Mouse (Mus musculus): ENCODE data around the gene Zfp750. TPM values are rescaled to one million over a fixed set of nuclear protein-coding genes. Genes with fewer than 3 reads are reported as not detected.

The Zfp750 gene
- 1.5 and 2.2 TPM in 2 replicates for total RNA-seq (2012; rRNA removed)

DNA sequence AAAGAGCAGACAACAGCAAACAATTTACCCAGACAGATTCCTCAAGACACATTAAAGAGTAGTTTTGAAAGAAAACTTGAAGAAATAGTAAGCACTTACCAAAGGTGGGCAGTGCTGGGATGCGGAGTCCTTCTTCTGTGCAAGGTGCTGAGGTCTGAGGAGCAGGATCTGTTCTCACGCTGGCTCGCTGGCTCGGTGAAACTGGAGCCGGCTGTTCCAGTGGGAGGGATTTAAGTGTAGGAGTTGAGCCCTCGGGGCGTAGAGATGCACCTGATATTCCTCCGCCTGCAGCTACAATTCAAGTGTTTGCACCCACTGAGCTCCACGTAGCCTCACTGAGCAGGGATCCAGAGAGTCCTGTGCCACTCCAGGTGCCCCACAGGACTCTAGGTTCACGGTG, at the start of gene Zfp750:
Gene Zfp750 (minus strand): TSS at position 203 of the 400 bp plus-strand sequence.
- H3K27ac ChIP-seq (ENCODE audit: insufficient read depth, low read depth, low read length, poor library complexity, severe bottlenecking) = peak within 1 kb of the TSS; percentile 78
- in situ Hi-C loops (cut with MboI; ENCODE audit: low sequenced_read_pairs in 2 of 2, unreplicated experiment in 2 of 2) = no loop called here

DNA sequence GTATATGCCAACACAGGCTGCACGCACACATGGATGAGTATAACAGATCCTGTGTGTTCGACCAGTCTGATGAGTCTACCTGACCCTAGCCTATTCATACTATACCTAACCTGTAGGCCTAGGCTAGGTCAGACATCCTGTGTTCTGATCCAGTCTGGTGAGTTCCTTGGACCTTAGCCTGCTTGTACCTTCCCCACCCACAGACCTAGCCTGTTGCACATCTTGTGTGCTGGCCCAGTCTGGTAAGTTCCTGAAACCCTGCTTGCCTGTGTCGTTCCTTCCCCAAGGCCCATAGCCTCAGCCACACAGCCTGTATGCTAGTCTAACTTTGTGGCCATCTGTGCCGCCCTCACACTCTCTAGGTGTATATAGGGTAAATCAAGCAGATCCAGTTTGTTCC, 45.1 kb upstream of the Zfp750 start:
- no peaks in the 10 kb centered on the region for H3K36me3 ChIP-seq (ENCODE audit: control insufficient read depth, insufficient read depth, low read length, poor library complexity, severe bottlenecking)
- DNase-seq (ENCODE audit: low read depth, low spot score) = no peak
- H3K4me3 ChIP-seq (ENCODE audit: insufficient read depth in 1 of 2, low read depth in 1 of 2, low read length in 2 of 2, poor library complexity in 1 of 2, severe bottlenecking in 1 of 2) = no peak overlapping the region
- in situ Hi-C loops (cut with MboI; ENCODE audit: low sequenced_read_pairs in 2 of 2, unreplicated experiment in 2 of 2) = no loop called here
- H3K9ac ChIP-seq (ENCODE audit: insufficient read depth, low read depth, low read length, poor library complexity, severe bottlenecking) = no peak overlapping the region
- TF ChIP-seq ZNF384 (IDR thresholded peaks at IDR 0.05; ENCODE audit: low read depth, low read length) (no peak), CHD2 (IDR thresholded peaks at IDR 0.05; ENCODE audit: low read depth, low read length) (no peak), ZC3H11A (IDR thresholded peaks at IDR 0.05; ENCODE audit: borderline replicate concordance, low read depth, low read length) (no peak), MAFK (IDR thresholded peaks at IDR 0.05; ENCODE audit: insufficient read depth, low read depth, low read length) (no peak), HCFC1 (IDR thresholded peaks at IDR 0.05; ENCODE audit: borderline replicate concordance, insufficient read depth, low read length) (no peak)
- H3K4me1 ChIP-seq (ENCODE audit: control insufficient read depth in 2 of 2, insufficient read depth in 2 of 2, low read length in 2 of 2, poor library complexity in 1 of 2) = no peaks in the 10 kb centered on the region
- no peak overlapping the region for H3K27ac ChIP-seq (ENCODE audit: insufficient read depth, low read depth, low read length, poor library complexity, severe bottlenecking)
- H3K9me3 ChIP-seq (ENCODE audit: control insufficient read depth, insufficient read depth, low read depth, low read length) = no peaks in the 10 kb centered on the region

More for the DNA sequence above, at the start of gene Zfp750:
- no peak for TF ChIP-seq ZNF384 (IDR thresholded peaks at IDR 0.05; ENCODE audit: low read depth, low read length)
- no peak for TF ChIP-seq MAFK (IDR thresholded peaks at IDR 0.05; ENCODE audit: insufficient read depth, low read depth, low read length)
- TF ChIP-seq HCFC1 (IDR thresholded peaks at IDR 0.05; ENCODE audit: borderline replicate concordance, insufficient read depth, low read length) = no peak
- no peak for TF ChIP-seq CHD2 (IDR thresholded peaks at IDR 0.05; ENCODE audit: low read depth, low read length)
- no peak for TF ChIP-seq ZC3H11A (IDR thresholded peaks at IDR 0.05; ENCODE audit: borderline replicate concordance, low read depth, low read length)
- H3K36me3 ChIP-seq (ENCODE audit: control insufficient read depth, insufficient read depth, low read length, poor library complexity, severe bottlenecking) = peaks cover 1% of the 10 kb centered on the region; the same call in 1 of the 2 replicates
- H3K4me1 ChIP-seq (ENCODE audit: control insufficient read depth in 2 of 2, insufficient read depth in 2 of 2, low read length in 2 of 2, poor library complexity in 1 of 2) = peaks cover 8 to 18% of the 10 kb centered on the region in 2 experiments; a peak in 2 of 4 replicates
- H3K9ac ChIP-seq (ENCODE audit: insufficient read depth, low read depth, low read length, poor library complexity, severe bottlenecking) = peak within 1 kb of the TSS; percentile 47
- peak; percentile 63 for DNase-seq (ENCODE audit: low read depth, low spot score)
- H3K9me3 ChIP-seq (ENCODE audit: control insufficient read depth, insufficient read depth, low read depth, low read length) = no peaks in the 10 kb centered on the region
- peak within 1 kb of the TSS; percentile 43 to 58 for H3K4me3 ChIP-seq (ENCODE audit: insufficient read depth in 1 of 2, low read depth in 1 of 2, low read length in 2 of 2, poor library complexity in 1 of 2, severe bottlenecking in 1 of 2)

DNA sequence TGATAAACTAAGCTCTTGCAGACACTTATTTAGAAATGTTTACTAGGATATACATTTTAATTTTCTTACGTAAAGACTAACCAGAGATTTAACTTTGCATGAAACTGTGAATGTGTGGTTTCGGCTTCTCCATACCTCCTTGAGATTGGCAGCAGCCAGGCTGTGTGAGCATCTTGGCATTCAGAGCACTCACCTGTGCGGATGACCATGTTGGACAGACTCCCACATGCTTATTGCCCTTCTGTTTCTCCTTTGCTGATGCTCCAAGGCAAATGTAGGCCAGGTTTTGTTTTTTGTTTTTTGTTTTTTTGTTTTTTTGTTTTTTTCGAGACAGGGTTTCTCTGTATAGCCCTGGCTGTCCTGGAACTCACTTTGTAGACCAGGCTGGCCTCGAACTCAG, 44.2 kb upstream of the Zfp750 start:
- in situ Hi-C loops (cut with MboI; ENCODE audit: low sequenced_read_pairs in 2 of 2, unreplicated experiment in 2 of 2) = no loop called here
- Histone ChIP-seq H3K4me1 (ENCODE audit: control insufficient read depth in 2 of 2, insufficient read depth in 2 of 2, low read length in 2 of 2, poor library complexity in 1 of 2) (no peaks in the 10 kb centered on the region), H3K27ac (ENCODE audit: insufficient read depth, low read depth, low read length, poor library complexity, severe bottlenecking) (no peak overlapping the region), H3K36me3 (ENCODE audit: control insufficient read depth, insufficient read depth, low read length, poor library complexity, severe bottlenecking) (no peaks in the 10 kb centered on the region), H3K9me3 (ENCODE audit: control insufficient read depth, insufficient read depth, low read depth, low read length) (no peaks in the 10 kb centered on the region), H3K9ac (ENCODE audit: insufficient read depth, low read depth, low read length, poor library complexity, severe bottlenecking) (no peak overlapping the region), H3K4me3 (ENCODE audit: insufficient read depth in 1 of 2, low read depth in 1 of 2, low read length in 2 of 2, poor library complexity in 1 of 2, severe bottlenecking in 1 of 2) (no peak overlapping the region)
- no peak for DNase-seq (ENCODE audit: low read depth, low spot score)
- no peak for TF ChIP-seq ZNF384 (IDR thresholded peaks at IDR 0.05; ENCODE audit: low read depth, low read length)
- TF ChIP-seq ZC3H11A (IDR thresholded peaks at IDR 0.05; ENCODE audit: borderline replicate concordance, low read depth, low read length) = no peak
- no peak for TF ChIP-seq HCFC1 (IDR thresholded peaks at IDR 0.05; ENCODE audit: borderline replicate concordance, insufficient read depth, low read length)
- no peak for TF ChIP-seq CHD2 (IDR thresholded peaks at IDR 0.05; ENCODE audit: low read depth, low read length)
- TF ChIP-seq MAFK (IDR thresholded peaks at IDR 0.05; ENCODE audit: insufficient read depth, low read depth, low read length) = no peak

- no peaks in the 10 kb centered on the region for H3K36me3 ChIP-seq (ENCODE audit: control insufficient read depth, insufficient read depth, low read length, poor library complexity, severe bottlenecking)
- TF ChIP-seq MAFK (IDR thresholded peaks at IDR 0.05; ENCODE audit: insufficient read depth, low read depth, low read length) (no peak), ZNF384 (IDR thresholded peaks at IDR 0.05; ENCODE audit: low read depth, low read length) (no peak), HCFC1 (IDR thresholded peaks at IDR 0.05; ENCODE audit: borderline replicate concordance, insufficient read depth, low read length) (no peak), ZC3H11A (IDR thresholded peaks at IDR 0.05; ENCODE audit: borderline replicate concordance, low read depth, low read length) (no peak), CHD2 (IDR thresholded peaks at IDR 0.05; ENCODE audit: low read depth, low read length) (no peak)
- no peak overlapping the region for H3K4me3 ChIP-seq (ENCODE audit: insufficient read depth in 1 of 2, low read depth in 1 of 2, low read length in 2 of 2, poor library complexity in 1 of 2, severe bottlenecking in 1 of 2)
- in situ Hi-C loops (cut with MboI; ENCODE audit: low sequenced_read_pairs in 2 of 2, unreplicated experiment in 2 of 2) = no loop called here
- H3K27ac ChIP-seq (ENCODE audit: insufficient read depth, low read depth, low read length, poor library complexity, severe bottlenecking) = no peak overlapping the region
- no peaks in the 10 kb centered on the region for H3K9me3 ChIP-seq (ENCODE audit: control insufficient read depth, insufficient read depth, low read depth, low read length)
- H3K4me1 ChIP-seq (ENCODE audit: control insufficient read depth in 2 of 2, insufficient read depth in 2 of 2, low read length in 2 of 2, poor library complexity in 1 of 2) = no peaks in the 10 kb centered on the region
- H3K9ac ChIP-seq (ENCODE audit: insufficient read depth, low read depth, low read length, poor library complexity, severe bottlenecking) = no peak overlapping the region
- no peak for DNase-seq (ENCODE audit: low read depth, low spot score)
Measured at GRCm38 (mm10) chr11:121560294-121560663, 41.1 kb upstream of the Zfp750 start.
